Mouse (Mus musculus) adrenal gland, adult 8-10 months (tissue): ENCODE measurements around the gene Uaca. TPM values are rescaled to one million over a fixed set of nuclear protein-coding genes. Genes with fewer than 3 reads are reported as not detected.
A peak's percentile ranks its signal among the peaks of the same experiment; 100 is the strongest.

ENCODE experiments used
- DNase-seq: peaks from one replicate; pipeline ENCODE4 v3.0.0; 2022
- total RNA-seq, 4 experiments: library from RNA; stranded (reverse); gene quantifications; 2 replicates each; pipeline ENCODE4 v1.2.4; 2022

The Uaca gene
- total RNA-seq, 4 experiments from 2014 or later: 37.5 to 62.0 (median 48.1) TPM

- DNase-seq: no peak
These were observed 92.4 kb downstream of the Uaca start for GRCm38 (mm10) chr9:60886431-60887371.

- DNase-seq: no peak
These were observed 93.1 kb downstream of the Uaca start for GRCm38 (mm10) chr9:60887389-60887811.

GRCm38 (mm10) chr9:60893511-60893910, 99.2 kb downstream of the Uaca start:
- DNase-seq: no peak

- peak; percentile 58 for DNase-seq
These were observed 101.3 kb downstream of the Uaca start for GRCm38 (mm10) chr9:60895486-60896110.

- no peak for DNase-seq
These were observed 104.1 kb downstream of the Uaca start for GRCm38 (mm10) chr9:60898291-60899020.

GRCm38 (mm10) chr9:60899201-60899600, 104.9 kb downstream of the Uaca start:
- DNase-seq: no peak

- no peak for DNase-seq
These were observed 105.6 kb downstream of the Uaca start for GRCm38 (mm10) chr9:60899797-60900459.

GRCm38 (mm10) chr9:60912266-60912665, 117.9 kb downstream of the Uaca start:
- DNase-seq: no peak

GRCm38 (mm10) chr9:60913626-60914025, 119.3 kb downstream of the Uaca start:
- DNase-seq: no peak

GRCm38 (mm10) chr9:60919936-60920672, 125.8 kb downstream of the Uaca start:
- DNase-seq: no peak

- DNase-seq: no peak
These were observed 126.3 kb downstream of the Uaca start for GRCm38 (mm10) chr9:60920673-60921062.

GRCm38 (mm10) chr9:60921287-60921686, 126.9 kb downstream of the Uaca start:
- no peak for DNase-seq

- no peak for DNase-seq
These were observed 127.5 kb downstream of the Uaca start for GRCm38 (mm10) chr9:60921831-60922230.

GRCm38 (mm10) chr9:60926301-60926700, 132.0 kb downstream of the Uaca start:
- no peak for DNase-seq

GRCm38 (mm10) chr9:60929290-60929983, 135.1 kb downstream of the Uaca start:
- DNase-seq: no peak

Other genes starting within 250 kb of the Uaca start
- 10 to 100 TPM; 16.1 to 24.9 (median 22.2) TPM for gene Lrrc49, start 106.4 kb upstream of the Uaca start, total RNA-seq
- gene Larp6, start 81.6 kb upstream of the Uaca start, total RNA-seq: 1 to 10 TPM; 3.1 to 4.7 (median 3.7) TPM